Mouse (Mus musculus) liver, adult 2 months (tissue): ENCODE data around the gene Galr2.

Source experiments
- CTCF ChIP-seq: fragments of 200-500 bp; IDR thresholded peaks from 2 replicates; pipeline ENCODE4 v1.5.1; 2011; ENCODE audit warnings: low read depth, low read length, control low read depth
- POLR2A ChIP-seq: fragments of 200-500 bp; IDR thresholded peaks from 2 replicates; pipeline ENCODE4 v1.6.1; 2011; ENCODE audit warnings: low read length, control low read depth; ENCODE audit not compliant: insufficient read depth; ENCODE audit errors: extremely low read depth

DNA sequence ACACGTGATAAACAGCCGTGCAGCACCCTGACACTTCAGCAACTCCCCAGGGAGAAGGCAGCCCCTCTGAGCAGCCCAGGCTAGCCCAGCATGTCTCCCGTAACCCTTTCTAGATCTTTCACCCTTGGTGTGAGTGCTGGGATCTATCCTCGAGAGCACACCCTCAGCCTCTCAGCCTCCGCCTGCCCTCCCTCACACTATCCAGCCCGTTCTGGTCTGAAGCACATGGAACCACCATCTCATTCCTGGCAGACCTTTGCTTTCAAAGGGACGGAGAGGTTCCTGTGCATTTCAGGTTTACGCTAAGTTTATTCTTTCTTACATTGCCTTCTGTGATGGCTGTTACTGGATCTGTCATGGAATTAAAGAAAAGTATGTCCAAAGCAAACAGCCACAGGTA, 36.2 kb upstream of the Galr2 start:
- TF ChIP-seq CTCF (no peak), POLR2A (no peak)
